Mouse (Mus musculus): Measurements from ENCODE around the gene Aldh2. TPM values are rescaled to one million over a fixed set of nuclear protein-coding genes. Genes with fewer than 3 reads are reported as not detected.

Aldh2 gene
- polyA plus RNA-seq, 1 experiment, result 160 TPM

GRCm38 (mm10) chr5:121597332-121597731, 3.7 kb upstream of the Aldh2 start:
- no peak overlapping the region for H3K4me3 ChIP-seq (ENCODE audit: low read depth, low read length)
- no peaks in the 10 kb centered on the region for H3K36me3 ChIP-seq (ENCODE audit: control insufficient read depth, insufficient read depth, low read length, poor library complexity, severe bottlenecking)
- H3K9ac ChIP-seq (ENCODE audit: low read depth, poor library complexity, severe bottlenecking), result no peak overlapping the region
- H3K4me1 ChIP-seq (ENCODE audit: control insufficient read depth, insufficient read depth, low read length), result peaks cover 4% of the 10 kb centered on the region
- H3K27me3 ChIP-seq (ENCODE audit: control insufficient read depth, insufficient read depth, low read length, poor library complexity, severe bottlenecking), result no peaks in the 10 kb centered on the region
- TF ChIP-seq EP300 (IDR thresholded peaks at IDR 0.05; ENCODE audit: insufficient read depth, low read depth, low read length) (no peak), POLR2A (IDR thresholded peaks at IDR 0.05; ENCODE audit: insufficient read depth, low read length) (no peak), CTCF (IDR thresholded peaks at IDR 0.05; ENCODE audit: low read depth, low read length) (no peak)
- H3K9me3 ChIP-seq (replicated peaks; ENCODE audit: control insufficient read depth, insufficient read depth, low read length, poor library complexity, severe bottlenecking), result no peaks in the 10 kb centered on the region
- H3K27ac ChIP-seq (ENCODE audit: insufficient read depth, low read length), result no peak overlapping the region

DNA sequence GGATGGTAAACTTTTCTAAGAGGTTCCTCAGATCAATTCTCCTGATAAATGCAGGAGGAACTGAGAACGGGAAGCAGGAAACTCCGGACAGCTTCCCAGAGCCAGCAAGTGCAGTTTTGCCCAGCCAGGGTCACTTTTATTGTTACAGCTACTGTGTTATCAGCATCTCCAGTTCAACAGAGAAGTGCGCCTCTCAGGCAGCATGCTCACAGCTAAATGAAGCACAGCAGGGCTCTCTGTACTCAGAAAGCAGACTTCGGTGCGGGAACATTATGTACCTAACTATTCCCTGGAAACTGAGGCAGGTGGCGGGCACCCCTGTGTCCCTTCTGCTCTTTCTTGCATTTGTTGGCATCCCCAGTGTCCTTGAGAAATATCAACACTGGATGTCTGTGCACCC, 2.6 kb upstream of the Aldh2 start:
- Histone ChIP-seq H3K4me1 (ENCODE audit: control insufficient read depth, insufficient read depth, low read length) (peaks cover 4% of the 10 kb centered on the region), H3K36me3 (ENCODE audit: control insufficient read depth, insufficient read depth, low read length, poor library complexity, severe bottlenecking) (no peaks in the 10 kb centered on the region), H3K27ac (ENCODE audit: insufficient read depth, low read length) (no peak overlapping the region), H3K9ac (ENCODE audit: low read depth, poor library complexity, severe bottlenecking) (no peak overlapping the region), H3K4me3 (ENCODE audit: low read depth, low read length) (no peak overlapping the region), H3K9me3 (replicated peaks; ENCODE audit: control insufficient read depth, insufficient read depth, low read length, poor library complexity, severe bottlenecking) (no peaks in the 10 kb centered on the region), H3K27me3 (ENCODE audit: control insufficient read depth, insufficient read depth, low read length, poor library complexity, severe bottlenecking) (no peaks in the 10 kb centered on the region)
- TF ChIP-seq EP300 (IDR thresholded peaks at IDR 0.05; ENCODE audit: insufficient read depth, low read depth, low read length) (no peak), POLR2A (IDR thresholded peaks at IDR 0.05; ENCODE audit: insufficient read depth, low read length) (no peak), CTCF (IDR thresholded peaks at IDR 0.05; ENCODE audit: low read depth, low read length) (no peak)

- Histone ChIP-seq H3K4me3 (ENCODE audit: low read depth, low read length) (no peak overlapping the region), H3K9ac (ENCODE audit: low read depth, poor library complexity, severe bottlenecking) (no peak overlapping the region), H3K27me3 (ENCODE audit: control insufficient read depth, insufficient read depth, low read length, poor library complexity, severe bottlenecking) (no peaks in the 10 kb centered on the region), H3K36me3 (ENCODE audit: control insufficient read depth, insufficient read depth, low read length, poor library complexity, severe bottlenecking) (no peaks in the 10 kb centered on the region), H3K27ac (ENCODE audit: insufficient read depth, low read length) (no peak overlapping the region), H3K9me3 (replicated peaks; ENCODE audit: control insufficient read depth, insufficient read depth, low read length, poor library complexity, severe bottlenecking) (no peaks in the 10 kb centered on the region), H3K4me1 (ENCODE audit: control insufficient read depth, insufficient read depth, low read length) (peaks cover 4% of the 10 kb centered on the region)
- TF ChIP-seq POLR2A (IDR thresholded peaks at IDR 0.05; ENCODE audit: insufficient read depth, low read length), result no peak
- no peak for TF ChIP-seq CTCF (IDR thresholded peaks at IDR 0.05; ENCODE audit: low read depth, low read length)
- no peak for TF ChIP-seq EP300 (IDR thresholded peaks at IDR 0.05; ENCODE audit: insufficient read depth, low read depth, low read length)
Observed at GRCm38 (mm10) chr5:121595758-121596157, 2.1 kb upstream of the Aldh2 start.

DNA sequence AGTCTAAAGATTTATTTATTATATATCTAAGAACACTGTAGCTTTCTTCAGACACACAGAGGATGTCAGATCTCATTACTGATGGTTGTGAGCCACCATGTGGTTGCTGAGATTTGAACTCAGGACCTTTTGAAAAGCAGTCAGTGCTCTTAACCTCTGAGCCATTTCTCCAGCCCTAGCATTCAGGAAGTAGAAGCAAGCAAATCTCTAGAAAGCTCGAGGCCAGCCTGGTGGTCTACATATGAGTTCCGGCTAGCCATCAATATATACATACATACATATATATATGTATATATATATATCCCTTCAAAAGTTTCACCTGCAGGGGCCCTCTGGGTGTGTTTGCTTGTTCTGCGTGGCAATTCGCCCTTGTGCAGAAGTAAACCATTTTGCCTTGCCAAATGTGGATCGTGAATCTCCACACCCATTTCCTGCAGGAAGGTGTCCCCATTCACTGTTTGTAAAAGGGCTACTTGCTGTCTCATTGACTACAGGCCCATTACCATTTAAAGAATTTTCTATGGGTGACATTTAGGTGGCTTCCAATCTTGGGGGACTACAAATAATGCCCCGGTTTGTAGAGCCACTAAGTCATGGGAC, 1.2 kb upstream of the Aldh2 start:
- Histone ChIP-seq H3K27me3 (ENCODE audit: control insufficient read depth, insufficient read depth, low read length, poor library complexity, severe bottlenecking) (no peaks in the 10 kb centered on the region), H3K4me3 (ENCODE audit: low read depth, low read length) (no peak overlapping the region), H3K9me3 (replicated peaks; ENCODE audit: control insufficient read depth, insufficient read depth, low read length, poor library complexity, severe bottlenecking) (no peaks in the 10 kb centered on the region), H3K4me1 (ENCODE audit: control insufficient read depth, insufficient read depth, low read length) (peaks cover 4% of the 10 kb centered on the region), H3K9ac (ENCODE audit: low read depth, poor library complexity, severe bottlenecking) (no peak overlapping the region), H3K36me3 (ENCODE audit: control insufficient read depth, insufficient read depth, low read length, poor library complexity, severe bottlenecking) (no peaks in the 10 kb centered on the region), H3K27ac (ENCODE audit: insufficient read depth, low read length) (no peak overlapping the region)
- TF ChIP-seq CTCF (IDR thresholded peaks at IDR 0.05; ENCODE audit: low read depth, low read length) (no peak), EP300 (IDR thresholded peaks at IDR 0.05; ENCODE audit: insufficient read depth, low read depth, low read length) (no peak), POLR2A (IDR thresholded peaks at IDR 0.05; ENCODE audit: insufficient read depth, low read length) (no peak)

GRCm38 (mm10) chr5:121592816-121593407, 712 bp downstream of the Aldh2 start:
- peak overlapping the region; percentile 53 for H3K9ac ChIP-seq (ENCODE audit: low read depth, poor library complexity, severe bottlenecking)
- H3K4me3 ChIP-seq (ENCODE audit: low read depth, low read length), result peak overlapping the region; percentile 86
- peaks cover 1% of the 10 kb centered on the region for H3K4me1 ChIP-seq (ENCODE audit: control insufficient read depth, insufficient read depth, low read length)
- H3K27ac ChIP-seq (ENCODE audit: insufficient read depth, low read length), result no peak overlapping the region
- no peaks in the 10 kb centered on the region for H3K27me3 ChIP-seq (ENCODE audit: control insufficient read depth, insufficient read depth, low read length, poor library complexity, severe bottlenecking)
- TF ChIP-seq CTCF (IDR thresholded peaks at IDR 0.05; ENCODE audit: low read depth, low read length) (no peak), POLR2A (IDR thresholded peaks at IDR 0.05; ENCODE audit: insufficient read depth, low read length) (no peak), EP300 (IDR thresholded peaks at IDR 0.05; ENCODE audit: insufficient read depth, low read depth, low read length) (no peak)
- H3K36me3 ChIP-seq (ENCODE audit: control insufficient read depth, insufficient read depth, low read length, poor library complexity, severe bottlenecking), result no peaks in the 10 kb centered on the region
- H3K9me3 ChIP-seq (replicated peaks; ENCODE audit: control insufficient read depth, insufficient read depth, low read length, poor library complexity, severe bottlenecking), result no peaks in the 10 kb centered on the region

DNA sequence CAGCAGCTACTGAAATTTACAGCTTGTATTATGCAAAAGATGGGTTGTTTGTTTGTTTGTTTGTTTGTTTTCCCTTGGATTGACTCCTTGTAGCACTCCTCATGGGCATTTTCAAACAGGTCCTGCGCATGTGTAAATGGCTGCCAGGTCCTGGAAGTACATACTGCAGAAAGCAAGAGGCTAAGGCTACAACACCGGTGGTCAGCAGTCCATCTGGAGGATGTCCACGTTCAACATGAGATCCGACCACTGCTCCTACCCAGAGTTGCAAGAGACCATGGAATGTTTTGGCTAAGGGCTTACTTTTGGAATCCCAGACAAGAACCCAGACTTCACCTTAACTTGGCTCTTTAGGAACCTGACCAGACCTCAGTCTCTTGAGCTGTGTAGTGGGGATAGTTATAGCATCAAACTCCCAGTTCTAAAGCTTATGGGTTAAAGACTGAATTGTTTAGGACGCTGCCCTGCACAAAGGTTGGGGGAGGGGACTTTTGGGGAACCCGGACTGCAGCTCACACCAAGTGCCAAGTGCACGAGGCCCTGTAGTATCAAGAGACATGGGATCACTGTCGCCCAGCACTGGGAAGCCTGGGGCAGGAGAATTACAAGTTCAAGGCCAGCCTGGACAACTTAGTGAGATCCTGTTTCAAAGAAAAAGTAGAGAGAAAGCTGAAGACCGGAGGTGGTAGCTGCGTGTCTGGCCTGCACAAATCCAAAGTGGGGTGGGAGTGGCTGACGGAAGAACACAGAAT, 1.4 kb downstream of the Aldh2 start:
- Histone ChIP-seq H3K9ac (ENCODE audit: low read depth, poor library complexity, severe bottlenecking) (peak overlapping the region; percentile 53), H3K27me3 (ENCODE audit: control insufficient read depth, insufficient read depth, low read length, poor library complexity, severe bottlenecking) (no peaks in the 10 kb centered on the region), H3K27ac (ENCODE audit: insufficient read depth, low read length) (no peak overlapping the region), H3K9me3 (replicated peaks; ENCODE audit: control insufficient read depth, insufficient read depth, low read length, poor library complexity, severe bottlenecking) (no peaks in the 10 kb centered on the region), H3K4me1 (ENCODE audit: control insufficient read depth, insufficient read depth, low read length) (peaks cover 1% of the 10 kb centered on the region), H3K4me3 (ENCODE audit: low read depth, low read length) (peak overlapping the region; percentile 86), H3K36me3 (ENCODE audit: control insufficient read depth, insufficient read depth, low read length, poor library complexity, severe bottlenecking) (no peaks in the 10 kb centered on the region)
- no peak for TF ChIP-seq POLR2A (IDR thresholded peaks at IDR 0.05; ENCODE audit: insufficient read depth, low read length)
- no peak for TF ChIP-seq EP300 (IDR thresholded peaks at IDR 0.05; ENCODE audit: insufficient read depth, low read depth, low read length)
- TF ChIP-seq CTCF (IDR thresholded peaks at IDR 0.05; ENCODE audit: low read depth, low read length), result no peak
